Mouse (Mus musculus): ENCODE data around the gene Arpc2. TPM values are rescaled to one million over a fixed set of nuclear protein-coding genes. Genes with fewer than 3 reads are reported as not detected.
"Not testable (repeated sequence)": the region's sequence is repeated elsewhere in the genome, so short reads cannot be mapped to it uniquely, and the experiment has no call there.

The Arpc2 gene
- polyA plus RNA-seq, 1 experiment from 2014 or later, result 406 TPM

GRCm38 (mm10) chr1:74281886-74282285 lies 46.0 kb downstream of the Arpc2 start:
- Histone ChIP-seq H3K4me2 (replicated peaks; ENCODE audit: low read depth, low read length) (no peak overlapping the region), H3K4me3 (ENCODE audit: low read depth, low read length) (no peak overlapping the region), H3K9ac (replicated peaks; ENCODE audit: low read depth, low read length) (no peak overlapping the region), H3K27ac (ENCODE audit: low read length) (no peak overlapping the region), H3K36me3 (ENCODE audit: control insufficient read depth, insufficient read depth, low read length) (peaks cover 49% of the 10 kb centered on the region), H3K9me3 (ENCODE audit: control insufficient read depth, low read depth, low read length) (no peaks in the 10 kb centered on the region), H3K27me3 (ENCODE audit: control insufficient read depth, insufficient read depth, low read length) (no peaks in the 10 kb centered on the region), H3K4me1 (ENCODE audit: control insufficient read depth, insufficient read depth, low read length) (peaks cover 23% of the 10 kb centered on the region)
- no peak for ATAC-seq (ENCODE audit: insufficient number of reproducible peaks, insufficient read depth, low FRiP score, low read depth)
- WGBS, result 94% methylated on average over 8 of the region's 8 CpGs

GRCm38 (mm10) chr1:74282896-74283625 lies 47.2 kb downstream of the Arpc2 start:
- Histone ChIP-seq H3K4me3 (ENCODE audit: low read depth, low read length) (no peak overlapping the region), H3K9ac (replicated peaks; ENCODE audit: low read depth, low read length) (no peak overlapping the region), H3K27me3 (ENCODE audit: control insufficient read depth, insufficient read depth, low read length) (no peaks in the 10 kb centered on the region), H3K4me1 (ENCODE audit: control insufficient read depth, insufficient read depth, low read length) (peaks cover 23% of the 10 kb centered on the region), H3K27ac (ENCODE audit: low read length) (no peak overlapping the region), H3K36me3 (ENCODE audit: control insufficient read depth, insufficient read depth, low read length) (peaks cover 49% of the 10 kb centered on the region), H3K9me3 (ENCODE audit: control insufficient read depth, low read depth, low read length) (no peaks in the 10 kb centered on the region), H3K4me2 (replicated peaks; ENCODE audit: low read depth, low read length) (peak overlapping the region; percentile 87)
- ATAC-seq (ENCODE audit: insufficient number of reproducible peaks, insufficient read depth, low FRiP score, low read depth), result no peak
- 82% methylated on average over 10 of the region's 10 CpGs for WGBS

GRCm38 (mm10) chr1:74283686-74284463 lies 48.0 kb downstream of the Arpc2 start:
- H3K27me3 ChIP-seq (ENCODE audit: control insufficient read depth, insufficient read depth, low read length), result no peaks in the 10 kb centered on the region
- peak overlapping the region; percentile 87 for H3K4me2 ChIP-seq (replicated peaks; ENCODE audit: low read depth, low read length)
- no peaks in the 10 kb centered on the region for H3K9me3 ChIP-seq (ENCODE audit: control insufficient read depth, low read depth, low read length)
- 14% methylated on average over 14 of the region's 15 CpGs for WGBS
- peak overlapping the region; percentile 71 for H3K4me3 ChIP-seq (ENCODE audit: low read depth, low read length)
- peaks cover 23% of the 10 kb centered on the region for H3K4me1 ChIP-seq (ENCODE audit: control insufficient read depth, insufficient read depth, low read length)
- peak overlapping the region; percentile 61; the same call in 1 of the 2 replicates for H3K27ac ChIP-seq (ENCODE audit: low read length)
- peak; percentile 53; the same call in 1 of the 2 replicates for ATAC-seq (ENCODE audit: insufficient number of reproducible peaks, insufficient read depth, low FRiP score, low read depth)
- H3K9ac ChIP-seq (replicated peaks; ENCODE audit: low read depth, low read length), result peak overlapping the region; percentile 59
- H3K36me3 ChIP-seq (ENCODE audit: control insufficient read depth, insufficient read depth, low read length), result peaks cover 53% of the 10 kb centered on the region

GRCm38 (mm10) chr1:74284543-74285160 lies 48.8 kb downstream of the Arpc2 start, which contains the start of the genes Aamp and Pnkd:
Gene Aamp (minus strand): TSS chr1:74284738.
Gene Pnkd (plus strand): TSS chr1:74284930.
- Histone ChIP-seq H3K27me3 (ENCODE audit: control insufficient read depth, insufficient read depth, low read length) (no peaks in the 10 kb centered on the region), H3K4me1 (ENCODE audit: control insufficient read depth, insufficient read depth, low read length) (peaks cover 23% of the 10 kb centered on the region), H3K36me3 (ENCODE audit: control insufficient read depth, insufficient read depth, low read length) (peaks cover 55% of the 10 kb centered on the region), H3K4me3 (ENCODE audit: low read depth, low read length) (peak within 1 kb of the TSS; percentile 71), H3K9ac (replicated peaks; ENCODE audit: low read depth, low read length) (peak within 1 kb of the TSS; percentile 59), H3K4me2 (replicated peaks; ENCODE audit: low read depth, low read length) (peak within 1 kb of the TSS; percentile 87), H3K9me3 (ENCODE audit: control insufficient read depth, low read depth, low read length) (no peaks in the 10 kb centered on the region), H3K27ac (ENCODE audit: low read length) (peak within 1 kb of the TSS; percentile 61; the same call in 1 of the 2 replicates)
- ATAC-seq (ENCODE audit: insufficient number of reproducible peaks, insufficient read depth, low FRiP score, low read depth), result peak; percentile 96
- WGBS, result under 1% methylated on average over 56 of the region's 56 CpGs

GRCm38 (mm10) chr1:74285212-74286010 lies 49.5 kb downstream of the Arpc2 start:
- 5% methylated on average over 23 of the region's 23 CpGs for WGBS
- H3K36me3 ChIP-seq (ENCODE audit: control insufficient read depth, insufficient read depth, low read length), result peaks cover 55% of the 10 kb centered on the region
- no peaks in the 10 kb centered on the region for H3K27me3 ChIP-seq (ENCODE audit: control insufficient read depth, insufficient read depth, low read length)
- peaks cover 29% of the 10 kb centered on the region for H3K4me1 ChIP-seq (ENCODE audit: control insufficient read depth, insufficient read depth, low read length)
- peak overlapping the region; percentile 65 for H3K4me2 ChIP-seq (replicated peaks; ENCODE audit: low read depth, low read length)
- H3K9me3 ChIP-seq (ENCODE audit: control insufficient read depth, low read depth, low read length), result no peaks in the 10 kb centered on the region
- no peak overlapping the region for H3K27ac ChIP-seq (ENCODE audit: low read length)
- ATAC-seq (ENCODE audit: insufficient number of reproducible peaks, insufficient read depth, low FRiP score, low read depth), result no peak
- peak overlapping the region; percentile 61 for H3K4me3 ChIP-seq (ENCODE audit: low read depth, low read length)
- H3K9ac ChIP-seq (replicated peaks; ENCODE audit: low read depth, low read length), result peak overlapping the region; percentile 47

- not testable (repeated sequence) for H3K4me2 ChIP-seq (replicated peaks; ENCODE audit: low read depth, low read length); H3K9ac ChIP-seq (replicated peaks; ENCODE audit: low read depth, low read length); H3K27me3 ChIP-seq (ENCODE audit: control insufficient read depth, insufficient read depth, low read length); H3K4me3 ChIP-seq (ENCODE audit: low read depth, low read length); H3K9me3 ChIP-seq (ENCODE audit: control insufficient read depth, low read depth, low read length); ATAC-seq (ENCODE audit: insufficient number of reproducible peaks, insufficient read depth, low FRiP score, low read depth)
- Histone ChIP-seq H3K36me3 (ENCODE audit: control insufficient read depth, insufficient read depth, low read length) (peaks cover 55% of the 10 kb centered on the region), H3K4me1 (ENCODE audit: control insufficient read depth, insufficient read depth, low read length) (peaks cover 29% of the 10 kb centered on the region), H3K27ac (ENCODE audit: low read length) (0 out of 2 replicates have a peak overlapping the region, but pooled peaks have one; percentile 11)
- WGBS, result 60% methylated on average over 15 of the region's 17 CpGs
Observed at GRCm38 (mm10) chr1:74286869-74287607, 51.2 kb downstream of the Arpc2 start.

GRCm38 (mm10) chr1:74288327-74288726 lies 52.4 kb downstream of the Arpc2 start:
- no peaks in the 10 kb centered on the region for H3K9me3 ChIP-seq (ENCODE audit: control insufficient read depth, low read depth, low read length)

More at GRCm38 (mm10) chr1:74288327-74288726, 52.4 kb downstream of the Arpc2 start:
- Histone ChIP-seq H3K36me3 (ENCODE audit: control insufficient read depth, insufficient read depth, low read length) (peaks cover 52% of the 10 kb centered on the region), H3K9ac (replicated peaks; ENCODE audit: low read depth, low read length) (no peak overlapping the region), H3K4me3 (ENCODE audit: low read depth, low read length) (no peak overlapping the region), H3K27ac (ENCODE audit: low read length) (no peak overlapping the region), H3K4me2 (replicated peaks; ENCODE audit: low read depth, low read length) (no peak overlapping the region), H3K27me3 (ENCODE audit: control insufficient read depth, insufficient read depth, low read length) (no peaks in the 10 kb centered on the region), H3K4me1 (ENCODE audit: control insufficient read depth, insufficient read depth, low read length) (peaks cover 24% of the 10 kb centered on the region)
- no peak for ATAC-seq (ENCODE audit: insufficient number of reproducible peaks, insufficient read depth, low FRiP score, low read depth)
- WGBS, result 77% methylated on average over 4 of the region's 4 CpGs
